Mouse (Mus musculus) duodenum, adult 2 months (tissue): Measurements from ENCODE around the gene C1ql1. TPM values are rescaled to one million over a fixed set of nuclear protein-coding genes. Genes with fewer than 3 reads are reported as not detected.

Experiments used
- polyA plus RNA-seq: library from polyadenylated mRNA; depleted of rRNA; stranded (reverse); fragments of >200 nt; gene quantifications from 2 replicates; pipeline ENCODE4 v1.2.3, GENCODE M21; 2012; ENCODE audit warnings: low replicate concordance; rRNA removed

C1ql1 gene
- polyA plus RNA-seq, result 0.40 and 0.77 TPM in 2 replicates

GRCm38 (mm10) chr11:102946265-102946991 is at the start of gene C1ql1:
C1ql1 (minus strand) TSS chr11:102946688.

GRCm38 (mm10) chr11:102924557-102925350 is 21.7 kb downstream of the C1ql1 start, which contains the start of gene Kif18b:
Kif18b (minus strand) TSS chr11:102925124.

DNA sequence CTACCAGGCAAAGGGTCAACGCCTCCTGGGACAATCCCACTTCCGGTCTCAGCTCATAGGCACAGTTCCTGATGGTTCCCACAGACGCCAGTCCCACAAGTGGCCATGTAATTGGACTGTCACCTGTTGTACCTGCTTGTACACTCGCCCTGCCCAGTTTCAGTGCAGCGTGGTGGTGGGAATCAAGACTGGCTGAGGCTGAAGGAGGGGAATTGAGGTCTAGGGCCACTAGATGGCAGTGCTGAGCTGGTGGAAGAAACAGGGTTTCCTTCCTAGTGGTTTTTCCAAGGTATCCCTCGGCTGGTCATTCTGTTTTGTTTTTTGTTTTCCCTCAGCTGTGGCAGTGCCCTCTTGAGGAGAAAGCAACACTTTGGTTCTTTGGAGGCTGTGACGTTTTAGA is 45.7 kb downstream of the C1ql1 start, which contains the start of gene Gfap:
Gene Gfap, minus strand, starts transcription at position 150 of the 400 bp plus-strand sequence.

Other genes with a start within 250 kb of the C1ql1 start
- gene Ccdc43, start 248.9 kb downstream of the C1ql1 start, polyA plus RNA-seq, result 1.1 and 1.3 TPM in 2 replicates
- gene Adam11, start 185.2 kb downstream of the C1ql1 start, polyA plus RNA-seq, result 4.8 and 5.4 TPM in 2 replicates
- gene Gjc1, start 127.0 kb downstream of the C1ql1 start, polyA plus RNA-seq, result 0.77 and 1.4 TPM in 2 replicates
- gene Higd1b, start 110.8 kb downstream of the C1ql1 start, polyA plus RNA-seq, result 0.82 TPM in 1 of 2 replicates, not detected in the other
- 109 and 119 TPM in 2 replicates for gene Eftud2, start 65.7 kb downstream of the C1ql1 start, polyA plus RNA-seq
- gene Ccdc103, start 65.5 kb downstream of the C1ql1 start, polyA plus RNA-seq, result not detected in 2 replicates
- not detected in 2 replicates for gene Fam187a, start 61.5 kb downstream of the C1ql1 start, polyA plus RNA-seq
- 0.30 and 0.81 TPM in 2 replicates for gene Gfap, start 45.8 kb downstream of the C1ql1 start, polyA plus RNA-seq
- 3.2 and 4.7 TPM in 2 replicates for gene Kif18b, start 21.6 kb downstream of the C1ql1 start, polyA plus RNA-seq
- gene Nmt1, start 81.5 kb upstream of the C1ql1 start, polyA plus RNA-seq, result 18.1 and 18.6 TPM in 2 replicates
- 51.3 and 51.6 TPM in 2 replicates for gene Dcakd, start 81.6 kb upstream of the C1ql1 start, polyA plus RNA-seq
- gene Plcd3, start 155.0 kb upstream of the C1ql1 start, polyA plus RNA-seq, result 5.3 and 6.8 TPM in 2 replicates
- gene Acbd4, start 155.0 kb upstream of the C1ql1 start, polyA plus RNA-seq, result 108 and 223 TPM in 2 replicates
- 6.7 and 9.3 TPM in 2 replicates for gene Hexim1, start 169.5 kb upstream of the C1ql1 start, polyA plus RNA-seq
- 1.1 and 1.6 TPM in 2 replicates for gene Hexim2, start 185.7 kb upstream of the C1ql1 start, polyA plus RNA-seq
- gene Fmnl1, start 224.4 kb upstream of the C1ql1 start, polyA plus RNA-seq, result 2.8 and 7.3 TPM in 2 replicates